Mouse (Mus musculus): ENCODE measurements around the gene Odf3l2. TPM values are rescaled to one million over a fixed set of nuclear protein-coding genes. Genes with fewer than 3 reads are reported as not detected.
A peak's percentile ranks its signal among the peaks of the same experiment; 100 is the strongest.

The Odf3l2 gene
- total RNA-seq (2021) (not detected), polyA plus RNA-seq (2012; rRNA removed) (not detected in 2 replicates)
- long read RNA-seq: 0 reads

DNA sequence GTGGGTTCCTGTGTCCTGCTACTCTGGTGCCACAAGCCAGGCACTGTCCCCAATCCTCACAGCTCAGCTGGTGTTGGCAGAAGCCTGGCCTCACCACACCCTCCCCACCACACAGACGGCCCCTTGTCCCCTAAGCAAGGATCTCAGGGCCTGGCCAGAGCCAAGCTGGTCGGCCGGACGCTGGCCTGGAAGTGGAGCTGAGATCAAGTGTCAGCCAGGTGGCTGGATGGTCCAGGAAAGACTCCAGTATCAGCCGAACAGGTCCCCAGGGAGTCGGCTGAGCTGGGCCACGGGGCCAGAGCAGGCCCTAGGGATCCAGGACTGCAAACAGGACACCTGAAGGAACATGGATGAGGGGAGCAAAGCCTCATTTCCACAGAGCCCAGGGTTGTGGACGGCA is at the start of gene Odf3l2:
Gene Odf3l2, minus strand, starts transcription at position 28 of the 400 bp plus-strand sequence.
- DNase-seq: no peak

DNA sequence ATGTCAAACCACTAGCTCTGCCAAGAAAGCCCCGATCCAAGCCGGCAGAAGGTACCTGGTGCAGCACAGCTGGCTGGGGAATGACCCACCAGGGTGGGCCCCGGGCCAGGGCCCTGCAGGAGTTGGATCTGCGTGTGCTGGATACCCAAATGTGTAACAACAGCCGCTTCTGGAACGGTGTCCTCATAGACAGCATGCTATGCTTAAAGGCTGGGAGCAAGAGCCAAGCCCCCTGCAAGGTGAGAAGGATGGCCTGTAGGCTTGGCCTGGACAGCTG is 48.8 kb upstream of the Odf3l2 start:
- DNase-seq: no peak

DNA sequence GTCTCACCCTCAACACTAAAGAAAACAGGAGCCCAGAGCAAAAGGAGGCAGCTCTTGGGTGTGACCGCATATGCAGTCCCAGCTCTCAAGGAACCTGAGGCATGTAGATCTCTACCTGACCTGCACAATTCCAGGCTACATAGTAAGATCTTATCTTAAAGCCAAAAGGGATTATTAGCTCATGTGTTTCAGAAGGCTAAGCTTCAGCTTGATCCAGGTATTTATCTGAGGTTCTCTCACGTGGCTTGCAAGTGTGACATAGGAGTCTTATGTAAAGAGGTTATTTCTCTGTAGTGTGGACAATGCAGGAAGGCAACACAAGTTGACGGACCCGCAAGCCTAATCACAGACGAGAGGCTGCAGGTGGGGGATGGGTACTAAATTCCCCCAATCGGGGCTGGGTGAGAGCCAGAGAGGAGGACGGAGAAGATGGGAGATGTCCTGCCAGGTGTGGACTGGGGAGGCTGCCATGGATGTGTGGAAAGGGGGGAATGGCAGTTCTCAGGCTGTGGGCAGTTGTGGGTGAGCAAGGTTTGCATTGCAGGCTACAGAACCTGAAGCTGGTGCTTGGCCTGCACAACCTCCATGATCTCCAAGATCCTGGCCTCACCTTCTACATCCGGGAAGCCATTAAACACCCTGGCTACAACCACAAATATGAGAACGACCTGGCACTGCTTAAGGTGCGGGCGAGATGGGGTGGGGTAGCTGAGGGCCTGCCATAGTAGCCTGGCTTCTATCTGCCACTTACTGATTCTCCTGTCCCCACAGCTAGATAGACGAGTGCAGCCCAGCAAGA is 48.2 kb upstream of the Odf3l2 start:
- peak; percentile 6 for DNase-seq

DNA sequence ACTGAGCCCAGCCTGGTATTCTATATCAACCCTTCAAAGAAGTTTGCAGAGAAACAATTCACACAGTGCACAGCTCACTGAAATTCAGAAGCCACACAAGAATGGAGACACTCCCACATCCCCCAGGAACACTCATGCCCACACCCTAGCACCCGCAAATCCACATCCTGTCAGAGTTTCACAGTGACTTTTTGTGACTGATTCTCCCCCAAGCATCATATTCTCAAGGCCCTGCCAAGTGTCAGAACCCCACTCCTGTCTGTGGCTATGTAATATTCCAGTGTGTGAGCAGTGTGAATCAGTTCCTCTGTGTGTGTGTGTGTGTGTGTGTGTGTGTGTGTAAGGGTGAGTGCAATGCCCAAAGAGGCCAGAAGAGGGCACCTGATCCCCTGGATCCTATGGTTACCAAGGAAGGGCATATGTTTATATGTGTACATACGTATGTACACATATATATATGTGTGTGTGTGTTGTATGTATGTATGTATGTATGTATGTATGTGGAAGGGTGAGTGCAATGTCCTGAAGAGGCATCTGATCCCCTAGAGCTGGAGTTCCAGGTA is 46.5 kb upstream of the Odf3l2 start:
- no peak for DNase-seq

DNA sequence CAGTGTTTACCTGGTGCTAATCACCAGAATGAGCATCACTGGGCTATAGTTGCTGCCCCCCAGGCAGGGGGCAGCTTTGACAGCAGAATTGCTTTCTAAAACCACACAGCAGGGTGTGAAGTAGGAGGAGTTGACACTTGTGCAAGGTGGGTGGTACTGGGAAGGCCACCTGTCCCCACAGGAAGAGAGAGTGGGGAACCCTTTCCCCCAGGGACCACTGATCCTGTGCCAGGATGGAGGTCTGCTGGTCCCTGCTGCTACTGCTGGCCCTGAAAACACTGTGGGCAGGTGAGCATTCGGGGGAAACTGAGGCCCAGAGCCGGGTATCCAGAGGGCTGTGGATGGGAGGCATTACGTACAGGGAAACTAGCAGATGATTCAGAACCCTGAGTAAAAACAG is 43.6 kb upstream of the Odf3l2 start:
- no peak for DNase-seq

DNA sequence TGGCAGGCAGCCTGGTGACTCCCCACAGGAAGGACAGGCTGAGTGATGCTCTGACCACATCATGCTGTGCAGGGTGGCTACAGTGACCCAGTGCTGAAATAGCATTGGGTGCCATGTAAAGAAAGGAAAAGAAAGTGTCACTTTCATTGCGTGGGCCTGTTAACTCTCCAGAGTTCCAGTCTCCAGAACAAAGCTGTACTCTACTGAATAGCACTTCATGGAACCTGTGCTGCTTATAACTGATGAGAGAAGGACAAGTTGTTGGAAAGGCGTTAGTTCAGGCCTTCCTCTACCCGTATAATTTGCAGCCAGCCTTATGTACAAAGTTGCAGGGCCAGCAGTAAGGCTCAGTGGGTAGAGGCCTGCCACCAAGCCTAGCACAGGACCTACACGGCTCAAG is 43.2 kb upstream of the Odf3l2 start, which contains the start of gene Gzmm:
Gene Gzmm, plus strand, starts transcription at position 301 of the 400 bp plus-strand sequence.
- DNase-seq: no peak

DNA sequence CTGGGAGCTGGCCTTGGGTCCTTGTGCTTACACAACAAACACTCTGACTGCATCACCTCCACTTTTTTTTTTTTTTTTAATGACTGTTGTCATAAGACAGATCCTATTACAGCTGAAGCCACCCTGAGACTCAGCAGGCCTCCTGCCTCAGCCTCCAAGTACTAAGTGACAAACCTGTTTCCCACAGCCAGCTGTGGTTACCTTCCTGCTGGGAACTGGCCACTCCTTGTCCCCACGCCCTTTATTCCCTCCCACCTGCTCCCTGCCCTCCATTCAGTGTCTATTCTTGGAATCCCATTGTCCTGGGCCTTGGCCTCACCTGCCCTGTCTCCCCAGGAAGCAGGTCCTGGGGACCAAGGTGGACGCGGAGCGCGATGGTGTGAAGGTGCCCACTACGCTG is 42.0 kb upstream of the Odf3l2 start:
- no peak for DNase-seq

DNA sequence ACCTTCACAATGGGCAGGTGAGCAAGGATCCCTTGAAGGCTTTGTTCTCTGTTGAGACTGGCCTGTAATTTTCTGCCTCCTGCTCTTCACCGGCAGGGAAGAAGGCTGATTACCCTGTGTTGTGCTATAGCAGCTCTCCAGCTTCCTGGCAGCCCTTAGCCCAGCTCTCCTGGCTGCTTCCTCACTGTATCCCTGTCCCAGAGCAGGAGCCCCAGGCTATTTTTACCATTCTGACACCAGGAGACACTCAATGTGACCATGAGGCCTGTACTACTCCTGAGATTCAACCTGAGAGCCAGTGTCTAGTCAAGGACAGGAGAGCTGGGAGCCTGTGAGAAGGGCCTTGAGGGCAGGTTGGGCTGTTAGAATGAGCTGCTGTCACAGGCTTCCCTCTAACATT is 41.2 kb upstream of the Odf3l2 start:
- no peak for DNase-seq

DNA sequence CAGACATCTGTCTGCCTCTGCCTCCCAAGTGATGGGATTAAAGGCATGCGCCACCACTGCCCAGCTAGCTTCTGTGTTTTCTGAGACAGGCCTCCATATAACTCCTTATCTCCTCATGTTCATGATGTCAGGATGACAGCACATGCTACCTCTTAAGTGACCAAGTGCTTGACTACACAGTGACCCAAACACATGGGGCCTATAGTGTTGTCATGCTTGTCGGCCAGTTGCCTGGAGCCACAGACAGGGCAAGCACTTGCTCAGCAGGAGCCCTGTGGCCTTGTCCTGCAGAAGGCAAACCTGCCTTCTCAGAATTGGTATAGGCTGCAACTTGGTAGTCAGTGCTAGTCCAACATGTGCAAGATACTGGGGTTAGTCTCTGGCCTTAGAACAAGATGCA is 40.7 kb upstream of the Odf3l2 start:
- no peak for DNase-seq

DNA sequence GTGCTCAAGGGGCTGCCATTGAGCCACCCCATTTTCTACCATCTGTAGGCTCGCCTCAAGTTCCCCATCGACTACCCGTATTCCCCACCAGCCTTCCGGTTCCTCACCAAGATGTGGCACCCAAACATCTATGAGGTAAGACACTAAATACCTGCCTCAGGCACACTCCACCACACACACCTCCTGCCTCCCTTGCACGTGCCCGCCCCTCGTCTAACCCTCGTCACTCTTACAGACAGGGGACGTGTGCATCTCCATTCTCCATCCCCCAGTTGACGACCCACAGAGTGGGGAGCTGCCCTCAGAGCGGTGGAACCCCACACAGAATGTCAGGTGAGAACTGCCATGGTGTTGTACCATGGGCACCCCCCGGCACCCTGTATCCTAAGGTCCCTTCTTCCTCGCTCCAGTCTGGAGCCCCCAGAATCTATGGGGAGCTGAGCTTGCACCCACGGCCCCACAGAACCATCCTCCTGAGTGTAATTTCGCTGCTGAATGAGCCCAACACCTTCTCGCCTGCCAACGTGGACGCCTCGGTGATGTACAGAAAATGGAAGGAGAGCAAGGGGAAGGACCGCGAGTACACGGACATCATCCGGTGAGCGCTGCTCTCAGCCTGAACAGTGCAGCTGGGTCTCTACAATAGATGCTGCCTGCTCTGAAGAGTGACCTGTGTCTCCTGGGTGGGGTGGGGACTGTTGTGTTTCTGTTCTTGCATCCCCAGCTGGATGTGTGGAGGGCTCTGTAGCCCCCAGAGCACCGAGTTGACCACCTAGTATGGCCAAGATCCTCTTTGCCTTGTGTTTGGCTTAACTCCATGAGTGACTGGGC is 39.4 kb upstream of the Odf3l2 start:
- DNase-seq: no peak

DNA sequence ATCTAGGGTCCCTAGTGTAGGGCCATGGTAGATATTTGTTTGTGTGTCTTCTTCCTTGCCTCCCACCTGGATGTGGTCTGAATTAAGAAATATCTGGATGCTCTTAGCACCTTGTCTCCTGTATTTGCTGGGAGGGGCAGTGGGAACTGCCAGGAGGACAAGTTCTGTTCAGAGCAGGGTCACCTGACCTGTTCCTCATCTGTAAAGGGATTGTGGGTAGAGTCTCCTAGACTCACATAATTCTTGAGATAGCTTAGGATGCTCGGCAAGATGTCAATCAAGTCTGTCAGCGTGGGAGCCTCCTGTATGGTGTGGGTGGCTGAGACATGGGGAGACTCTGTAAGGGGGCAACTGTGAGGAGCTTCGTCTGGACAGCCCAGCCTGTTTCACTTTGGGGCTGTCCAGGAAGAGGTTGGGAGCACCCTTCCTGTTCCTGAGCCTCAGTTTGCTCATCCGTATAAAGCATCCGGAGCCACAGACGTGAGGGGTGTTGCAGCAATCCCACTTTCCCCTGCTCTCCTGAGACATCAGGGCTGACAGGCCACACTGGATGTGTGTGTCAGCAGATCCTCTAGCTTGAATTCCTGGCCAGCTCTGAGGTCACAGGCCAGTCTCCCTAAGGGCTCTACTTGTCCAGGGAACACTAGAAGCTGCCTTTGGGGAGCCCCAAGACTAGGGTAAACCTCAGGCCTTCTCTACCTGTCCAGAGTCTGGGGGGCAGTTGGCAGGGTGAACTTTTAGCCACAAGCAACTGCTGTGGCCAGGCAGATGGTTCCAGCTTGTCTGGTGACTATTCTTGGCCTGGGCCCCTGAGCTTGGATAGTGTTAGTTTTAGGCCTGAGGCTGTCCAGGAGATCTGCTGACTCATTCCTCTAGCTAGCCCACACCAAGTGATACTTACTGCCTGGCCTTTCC is 38.4 kb upstream of the Odf3l2 start:
- peak; percentile 70 for DNase-seq

DNA sequence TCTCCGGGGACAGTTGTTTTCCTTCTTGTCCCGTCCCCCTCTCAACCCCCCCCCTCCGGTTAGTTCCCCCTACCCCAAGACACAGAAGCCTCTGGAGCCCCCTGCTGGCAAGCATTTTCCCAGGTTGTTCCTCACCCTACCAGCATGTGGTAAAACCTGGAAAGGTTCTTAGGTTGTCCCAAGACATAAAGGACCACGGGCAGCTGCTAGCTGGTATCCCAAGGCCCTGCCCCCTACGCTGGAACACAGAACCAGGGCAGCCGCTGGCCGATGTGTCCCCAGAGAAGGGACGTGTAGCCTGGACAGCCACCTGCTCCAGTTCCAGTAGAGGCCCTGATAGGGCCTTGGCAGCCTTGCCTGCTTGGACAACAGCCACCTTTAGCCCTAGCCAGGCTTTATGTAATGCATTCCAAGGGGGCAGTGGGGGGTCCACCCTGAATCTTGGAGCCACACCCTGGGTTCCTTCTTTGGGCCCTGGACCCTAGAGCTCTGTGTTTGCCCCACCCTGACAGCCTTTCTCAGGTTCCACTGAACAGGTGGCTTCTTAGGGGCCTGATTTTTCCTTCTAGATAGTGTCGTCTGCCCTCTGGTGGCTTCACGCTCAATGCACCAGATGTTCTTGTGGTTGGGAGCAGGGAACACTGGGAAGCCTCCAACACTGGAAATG is 37.5 kb upstream of the Odf3l2 start:
- DNase-seq: peak; percentile 71

DNA sequence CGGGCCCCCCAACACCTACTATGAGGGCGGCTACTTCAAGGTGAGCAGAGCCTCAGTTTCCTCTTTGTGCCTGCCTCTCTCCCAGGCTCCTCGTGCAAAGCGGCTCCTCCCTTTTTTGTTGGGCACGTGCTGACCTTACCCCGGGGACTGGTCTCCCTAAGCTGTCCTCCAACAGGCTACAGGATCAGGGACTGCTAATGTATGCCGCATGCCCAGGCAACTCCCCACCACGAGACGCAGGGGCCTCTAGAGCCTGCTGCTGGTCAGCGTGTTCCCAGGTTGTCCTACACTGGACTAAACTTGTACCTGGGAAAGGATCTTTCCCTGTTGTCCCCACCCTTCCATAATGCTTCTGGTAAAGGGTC is 37.0 kb upstream of the Odf3l2 start:
- peak; percentile 54 for DNase-seq

DNA sequence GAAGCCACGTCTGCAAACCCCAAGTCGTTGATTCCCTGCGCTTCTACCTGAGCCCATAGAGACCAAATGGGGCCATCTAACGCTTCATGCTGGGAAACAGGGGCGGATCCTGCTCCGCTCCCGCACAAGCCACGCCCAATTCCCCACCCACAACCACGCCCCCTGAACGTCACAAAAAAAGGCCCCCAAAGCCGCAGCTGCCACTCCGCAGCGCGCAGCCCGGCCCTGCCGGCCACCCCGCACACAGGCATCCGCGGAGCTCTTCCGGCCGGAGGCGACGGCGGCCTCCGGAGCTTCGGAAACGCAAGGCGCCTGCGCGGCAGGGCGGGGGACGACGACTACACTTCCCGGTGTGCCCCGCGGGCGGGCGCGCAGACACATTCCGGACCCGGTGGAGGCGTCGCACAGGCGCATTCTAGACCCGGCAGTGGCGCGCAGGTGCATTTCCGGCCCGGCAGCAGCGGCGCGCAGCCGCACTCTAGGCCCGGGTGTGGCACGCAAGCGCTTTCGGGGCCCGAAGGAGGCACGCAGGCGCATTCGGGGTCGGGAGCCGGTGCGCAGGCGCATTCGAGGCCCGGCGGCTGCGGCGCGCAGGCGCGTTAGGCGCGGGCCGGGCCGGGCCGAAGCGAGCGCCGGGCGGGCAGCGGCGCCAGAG is 36.2 kb upstream of the Odf3l2 start, which contains the start of gene Cdc34:
Gene Cdc34, plus strand, starts transcription at position 605 of the 655 bp plus-strand sequence.
- DNase-seq: peak; percentile 100

DNA sequence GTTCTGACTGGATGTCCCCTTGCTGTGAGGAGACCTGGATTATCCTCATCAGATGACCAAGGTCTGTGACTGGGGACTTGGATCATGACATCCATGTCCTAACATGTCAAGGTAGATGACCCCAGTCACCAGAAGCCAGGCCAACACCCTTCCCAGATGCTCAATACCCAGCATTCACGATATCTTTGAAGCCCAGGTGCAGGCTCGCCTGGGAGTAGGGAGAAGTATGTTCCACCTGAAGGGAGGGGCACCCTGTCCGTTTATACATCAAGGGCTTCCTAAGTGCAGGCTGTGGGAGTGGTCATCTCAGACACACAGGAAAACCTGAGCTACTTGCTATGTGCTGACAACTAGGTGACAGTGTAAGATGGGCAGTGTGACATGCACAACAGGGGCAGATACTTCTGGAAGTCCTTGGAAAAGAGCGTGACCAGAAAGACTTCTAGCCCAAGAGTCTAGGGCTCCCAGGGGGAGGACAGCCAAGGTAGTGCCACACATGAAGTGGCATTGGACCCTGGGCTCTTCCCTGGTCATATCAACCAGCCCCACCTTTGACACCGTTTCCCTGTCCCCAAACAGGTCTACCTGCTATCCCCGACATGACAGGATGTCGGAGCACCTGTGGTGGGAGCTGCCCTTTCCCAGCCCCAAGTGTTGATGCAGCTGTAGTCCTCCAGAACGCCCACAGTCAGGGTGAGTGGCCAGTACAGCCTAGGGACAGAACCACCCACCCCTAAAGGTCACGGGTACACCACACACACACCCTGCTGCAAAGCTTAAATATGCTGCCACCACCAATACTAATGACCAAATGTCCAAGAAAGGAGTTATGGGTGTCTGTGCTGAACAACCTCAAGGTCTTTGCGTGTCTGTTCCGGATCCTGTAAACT is 35.3 kb upstream of the Odf3l2 start:
- DNase-seq: no peak

DNA sequence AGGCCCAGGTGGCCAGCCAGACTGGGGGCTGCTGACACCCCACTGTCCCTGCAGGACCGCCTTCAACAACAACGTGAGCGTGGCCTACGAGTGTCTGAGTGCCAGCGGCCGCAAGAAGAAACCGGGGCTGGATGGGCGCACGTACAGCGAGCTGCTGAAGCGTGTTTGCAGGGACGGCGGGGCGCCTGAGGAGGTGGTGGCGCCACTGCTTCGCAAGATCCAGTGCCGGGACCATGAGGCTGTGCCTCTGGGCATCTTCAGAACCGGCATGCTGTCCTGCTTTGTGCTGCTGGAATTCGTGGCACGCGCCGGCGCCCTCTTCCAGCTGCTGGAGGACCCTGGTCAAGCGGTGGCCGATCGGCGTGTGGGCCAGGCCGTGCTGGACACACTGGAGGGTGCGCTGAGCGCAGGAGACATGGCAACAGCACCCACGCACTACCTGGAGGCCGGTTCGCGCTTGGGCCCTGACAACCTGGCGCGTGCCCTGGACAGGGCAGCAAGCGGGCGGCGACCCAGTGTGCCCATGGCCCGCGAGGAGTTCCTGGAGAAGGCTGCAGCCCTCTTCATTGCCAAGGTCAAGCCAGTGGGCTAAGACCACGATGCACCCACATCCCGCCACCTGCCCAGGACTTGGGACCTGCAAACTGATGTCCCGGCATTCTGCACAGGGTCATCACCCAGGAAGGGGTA is 30.0 kb upstream of the Odf3l2 start:
- DNase-seq: no peak

DNA sequence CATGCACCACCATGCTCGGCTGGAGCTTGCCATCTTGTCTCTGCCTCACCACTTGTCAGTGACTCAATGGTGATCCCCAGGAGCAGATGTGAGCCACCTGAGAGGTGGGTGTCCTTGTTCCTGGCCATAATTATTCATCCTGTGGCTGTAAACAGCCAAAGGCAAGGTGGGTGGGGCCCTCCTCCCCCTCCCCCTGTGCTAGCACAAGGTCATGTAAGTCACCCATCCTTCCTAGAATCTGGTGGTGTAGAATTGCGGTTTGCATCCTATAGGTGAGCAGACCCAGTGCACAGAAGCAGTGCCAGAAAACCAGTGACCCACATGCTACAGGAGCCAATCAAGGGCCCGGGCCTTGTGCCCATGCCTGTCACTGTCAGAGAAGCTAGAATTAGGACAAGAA is 27.5 kb upstream of the Odf3l2 start:
- DNase-seq: no peak

DNA sequence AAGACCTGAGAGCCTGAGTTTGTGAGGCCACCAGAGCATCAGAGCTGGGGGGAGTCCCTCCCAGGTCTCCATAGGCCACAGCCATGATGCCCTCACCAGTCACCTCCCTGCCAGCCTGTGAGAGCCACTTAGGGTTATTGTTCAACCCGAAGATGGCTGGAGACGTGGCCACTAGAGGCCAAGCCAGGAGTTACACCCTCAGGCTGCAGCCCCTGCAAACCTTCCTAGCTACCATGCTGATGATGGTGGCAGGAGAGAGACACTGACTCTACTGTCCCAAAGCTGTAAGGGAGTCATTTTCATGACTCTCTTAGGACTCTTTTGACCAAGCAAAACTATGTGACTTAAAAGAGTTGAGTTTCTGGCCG is 26.5 kb upstream of the Odf3l2 start:
- DNase-seq: no peak

DNA sequence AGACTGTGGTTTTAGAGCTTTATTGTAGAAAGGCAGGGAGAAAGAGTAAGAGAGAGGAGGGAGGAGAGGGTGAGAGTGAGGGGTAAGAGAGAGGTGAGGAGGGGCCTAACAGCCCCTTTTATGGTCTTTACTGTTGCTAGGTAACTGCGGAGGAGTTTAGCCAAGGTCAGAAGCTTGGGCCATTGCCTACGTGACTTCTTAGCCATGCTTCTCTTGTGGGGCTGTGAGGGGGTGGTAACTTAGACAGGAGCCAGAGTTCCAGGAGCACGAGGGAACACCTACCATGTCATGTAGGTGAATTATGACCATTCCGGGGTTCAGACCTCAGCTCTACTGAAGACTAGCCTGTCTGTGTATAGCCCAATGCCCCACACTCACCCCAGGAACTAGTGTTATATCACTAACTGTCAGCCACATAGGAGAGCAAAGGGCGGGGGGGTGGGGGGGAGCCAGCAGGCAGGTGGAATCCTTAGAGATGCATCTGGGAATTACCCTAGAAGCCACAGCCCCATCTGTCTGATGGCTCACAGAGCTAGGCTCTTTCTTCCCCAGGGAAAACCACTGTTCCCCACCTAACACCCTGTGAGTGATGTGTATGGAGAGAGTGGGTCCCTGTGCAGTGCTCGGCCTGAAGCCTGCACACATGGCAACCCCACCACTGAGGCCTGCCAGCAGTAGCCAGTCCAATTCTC is 26.0 kb upstream of the Odf3l2 start:
- no peak for DNase-seq

All from adrenal gland, adult 2 months (tissue).